Mouse (Mus musculus) liver, adult 2 months (tissue): Measurements from ENCODE around the gene Sept7.

ENCODE experiments used
- CTCF ChIP-seq: fragments of 200-500 bp; IDR thresholded peaks from 2 replicates; pipeline ENCODE4 v1.5.1; 2011; ENCODE audit warnings: low read depth, low read length, control low read depth
- POLR2A ChIP-seq: fragments of 200-500 bp; IDR thresholded peaks from 2 replicates; pipeline ENCODE4 v1.6.1; 2011; ENCODE audit warnings: low read length, control low read depth; ENCODE audit not compliant: insufficient read depth; ENCODE audit errors: extremely low read depth

DNA sequence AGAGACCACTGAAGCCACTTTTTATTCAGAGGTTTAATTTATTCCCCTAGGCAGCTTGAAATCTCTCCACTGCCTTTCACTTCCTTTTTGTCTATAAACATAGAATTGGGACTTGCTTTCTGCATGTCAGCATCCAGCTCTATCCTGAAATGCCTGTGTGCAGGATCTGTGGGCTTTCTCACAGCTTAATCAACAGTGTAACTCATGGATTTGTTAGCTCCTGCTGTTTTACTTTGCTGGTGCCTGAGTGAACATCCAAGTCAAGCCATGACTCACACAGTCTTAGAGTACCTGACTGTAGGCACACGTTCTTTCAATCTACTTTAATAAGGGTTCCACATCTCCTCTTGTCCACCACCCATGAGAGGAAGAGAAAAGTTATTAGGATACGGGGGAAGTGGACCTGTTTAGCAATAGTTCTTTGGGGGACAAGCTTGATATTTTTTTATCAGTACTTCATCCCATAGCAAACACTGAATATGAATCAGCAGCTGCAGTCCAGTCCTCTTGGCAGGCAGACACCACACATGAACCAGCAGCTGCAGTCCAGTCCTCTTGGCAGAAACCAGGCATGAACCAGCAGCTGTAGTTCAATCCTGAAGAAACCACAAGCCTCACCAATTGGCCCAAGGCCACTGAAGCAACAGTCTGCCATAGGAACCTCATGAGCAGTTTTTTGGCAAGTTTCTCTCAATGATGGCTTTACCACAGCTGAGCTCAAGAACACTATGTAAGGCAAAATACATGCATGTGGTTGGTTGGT, 85.4 kb downstream of the Sept7 start:
- no peak for TF ChIP-seq CTCF
- no peak for TF ChIP-seq POLR2A
